Mouse (Mus musculus): Measurements from ENCODE around the gene Gss.

Gss gene

DNA sequence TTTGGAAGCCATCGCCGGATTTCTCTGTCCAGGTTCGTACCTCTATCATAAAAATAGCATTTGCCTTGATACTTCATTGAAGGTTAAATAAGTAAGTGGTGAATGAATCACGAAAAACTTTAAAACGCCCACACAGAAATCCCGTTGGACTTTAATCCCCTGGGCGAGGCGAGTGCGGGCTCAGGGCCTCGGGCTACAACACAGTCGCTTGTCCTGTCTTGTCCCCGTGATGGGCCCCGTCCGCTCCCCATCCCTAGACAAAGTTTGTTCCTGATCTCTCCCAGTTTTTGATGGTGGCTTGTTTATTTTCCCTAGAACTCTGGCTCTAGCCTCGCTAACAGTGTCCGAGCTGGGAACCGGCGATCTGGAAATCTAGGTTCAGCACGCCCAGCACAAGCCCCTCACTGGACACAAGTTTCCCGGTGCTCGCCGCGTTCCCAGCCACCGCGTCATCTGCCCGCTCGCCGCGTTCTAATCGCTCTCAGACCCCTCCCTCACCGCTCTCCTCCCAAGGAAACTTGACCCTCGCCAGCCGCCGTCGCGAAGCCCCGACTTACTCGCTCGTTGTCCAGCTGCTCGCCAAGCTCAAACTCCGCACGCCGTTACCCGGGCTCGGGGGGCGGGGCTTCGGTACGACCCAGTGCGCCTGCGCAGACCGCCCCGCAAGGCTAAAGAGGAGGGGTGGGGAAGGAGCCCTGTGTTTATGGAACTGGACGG is at the start of gene Gss:
Gss (minus strand) TSS at position 674 of the 717 bp plus-strand sequence.
- in situ Hi-C loops (cut with MboI; ENCODE audit: unreplicated experiment in 2 of 2): loop anchor here in 1 of 2 experiments (5.0 to 10.0 kb wide), 2 partner anchors 75 to 517 kb away; partner anchors contain the start of genes Acss2, Ahcy and Ggt7

DNA sequence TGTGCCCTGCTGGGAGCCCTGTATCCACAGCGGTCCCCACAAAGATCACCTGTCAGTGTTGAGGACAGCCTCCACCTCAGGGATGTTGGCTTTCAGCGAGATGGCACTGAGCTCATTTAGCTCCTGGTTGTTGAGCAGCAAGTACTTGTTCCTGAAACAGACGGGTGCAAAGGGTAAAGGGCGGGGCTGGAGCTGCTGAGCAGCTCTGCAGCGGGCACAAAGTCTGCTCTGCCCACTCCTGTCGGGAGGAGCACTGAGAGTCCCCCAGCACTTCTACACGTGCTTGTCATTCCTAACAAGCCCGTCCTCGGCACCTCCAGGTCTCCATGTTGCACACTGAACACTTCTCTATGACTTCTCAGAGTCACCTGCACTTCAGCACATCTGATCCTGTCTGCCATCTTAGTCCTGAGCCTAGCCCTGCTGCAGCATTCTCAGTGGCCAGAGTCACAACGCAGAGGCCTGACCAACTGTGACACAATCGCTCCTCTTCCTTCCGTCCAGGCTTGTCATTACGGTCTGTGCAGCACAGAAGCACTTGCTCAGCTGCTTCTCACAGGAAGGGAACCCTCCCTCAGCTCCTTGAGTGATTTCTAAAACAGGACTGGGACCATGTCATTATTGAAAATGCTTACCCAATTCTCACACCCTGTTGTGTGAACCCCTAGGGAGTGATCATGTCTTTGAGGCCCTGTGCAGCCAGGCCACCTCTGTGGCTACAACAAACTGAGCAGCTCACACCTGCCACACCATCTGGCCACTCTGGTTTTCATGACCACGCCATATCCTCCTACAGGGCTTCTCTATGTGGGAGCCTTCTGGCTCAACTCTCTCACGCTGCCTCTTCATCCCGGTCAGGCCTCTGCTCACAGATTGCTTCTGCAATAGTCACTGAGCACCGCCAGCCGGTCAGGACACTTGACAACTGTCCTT is 49.2 kb upstream of the Gss start:
- in situ Hi-C loops (cut with MboI; ENCODE audit: unreplicated experiment in 2 of 2): no loop called here

DNA sequence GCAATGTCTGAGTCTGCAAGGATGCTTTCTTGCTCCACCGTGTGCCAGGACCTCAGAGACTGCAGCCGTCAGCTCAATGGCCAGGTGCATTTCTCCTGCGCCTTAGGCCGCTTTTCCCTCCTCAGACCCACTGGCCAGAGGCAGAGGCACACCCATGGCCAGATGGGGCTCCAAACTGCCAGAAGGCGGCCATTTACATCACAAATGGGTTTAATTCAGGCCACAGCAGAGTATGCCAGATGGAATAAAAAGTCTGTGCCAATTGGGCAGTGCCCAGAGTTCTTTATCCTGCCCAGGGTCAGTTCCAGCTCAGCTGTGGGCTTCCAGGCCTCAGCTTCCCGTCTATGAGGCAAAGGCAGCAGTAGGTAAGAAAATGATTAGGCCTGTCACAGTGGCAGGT is 48.0 kb upstream of the Gss start:
- in situ Hi-C loops (cut with MboI; ENCODE audit: unreplicated experiment in 2 of 2): no loop called here

DNA sequence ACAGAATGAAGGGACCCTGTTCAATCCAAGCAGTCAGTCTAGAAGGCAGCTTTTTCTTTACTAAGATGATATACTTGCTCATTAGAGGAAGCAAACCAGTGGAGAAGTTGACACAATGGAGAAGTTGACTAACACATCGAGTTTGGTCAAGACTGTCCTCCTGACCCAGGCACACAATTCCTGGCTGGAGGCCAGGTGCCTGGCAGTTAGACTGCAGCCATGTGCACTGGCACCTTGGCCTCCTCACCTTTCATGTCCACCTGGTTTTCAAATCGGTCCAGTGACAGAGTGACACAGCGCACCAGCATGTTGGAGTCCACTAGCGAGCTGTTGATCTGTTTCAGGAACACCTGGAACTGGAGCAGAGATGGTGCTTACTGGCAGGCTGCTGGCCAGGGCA is 44.8 kb upstream of the Gss start:
- in situ Hi-C loops (cut with MboI; ENCODE audit: unreplicated experiment in 2 of 2): no loop called here

DNA sequence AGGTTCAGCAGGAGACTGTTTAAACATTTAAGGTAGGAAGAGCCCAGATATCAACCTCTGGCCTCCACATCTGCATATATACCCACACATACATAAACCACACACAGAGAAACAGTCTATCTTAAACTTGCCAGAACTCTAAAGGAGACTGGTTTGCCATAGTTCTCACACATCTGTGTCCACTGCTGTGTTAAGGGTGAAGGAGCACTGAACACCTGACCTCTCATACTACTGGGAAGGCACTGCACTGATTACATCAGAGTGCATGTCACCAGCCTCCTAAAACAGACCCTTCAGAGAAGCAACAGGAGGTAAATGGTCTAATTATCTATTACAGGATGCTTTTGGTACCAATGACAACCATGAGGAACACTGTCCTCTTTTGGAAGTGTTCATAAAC is 44.3 kb upstream of the Gss start:
- in situ Hi-C loops (cut with MboI; ENCODE audit: unreplicated experiment in 2 of 2): no loop called here

DNA sequence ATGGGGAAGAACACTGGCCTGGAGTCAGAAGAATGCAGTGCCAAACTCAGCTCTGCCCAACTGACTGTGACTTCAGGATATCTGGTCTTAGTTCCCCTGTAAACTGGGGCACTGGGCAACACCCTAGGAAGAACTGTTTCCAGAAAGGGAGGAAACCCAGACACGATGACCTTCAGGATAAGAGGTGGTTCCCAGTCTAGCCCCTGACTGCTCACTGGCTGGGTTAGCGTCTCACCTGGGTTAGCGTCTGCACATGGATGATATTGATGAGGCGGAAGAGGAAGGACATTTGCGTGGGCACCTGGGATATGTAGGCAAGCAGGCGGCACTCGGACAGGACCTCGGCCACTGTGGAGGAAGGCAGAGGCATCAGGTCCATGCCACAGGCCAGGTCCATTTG is 43.4 kb upstream of the Gss start:
- in situ Hi-C loops (cut with MboI; ENCODE audit: unreplicated experiment in 2 of 2): no loop called here

DNA sequence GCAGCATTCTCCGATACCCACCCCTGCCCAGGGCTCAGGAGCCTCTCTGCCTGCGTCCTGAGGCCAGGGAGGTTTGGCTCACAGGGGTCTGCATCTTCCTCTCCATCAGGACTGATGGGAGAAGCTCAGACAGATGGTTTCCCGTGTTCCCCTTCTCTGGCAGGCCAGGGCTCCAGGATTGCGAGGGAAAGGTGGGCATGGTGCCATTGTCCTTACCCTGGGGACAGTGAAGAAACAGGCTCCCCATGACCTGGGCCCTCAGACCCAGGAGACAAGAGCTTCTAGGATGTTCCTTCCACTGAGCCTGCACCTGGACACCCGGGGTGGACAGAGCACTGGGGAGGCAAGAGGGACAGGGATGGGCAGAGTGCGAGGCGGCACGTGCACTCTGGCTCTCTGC is 42.0 kb upstream of the Gss start:
- in situ Hi-C loops (cut with MboI; ENCODE audit: unreplicated experiment in 2 of 2): no loop called here

DNA sequence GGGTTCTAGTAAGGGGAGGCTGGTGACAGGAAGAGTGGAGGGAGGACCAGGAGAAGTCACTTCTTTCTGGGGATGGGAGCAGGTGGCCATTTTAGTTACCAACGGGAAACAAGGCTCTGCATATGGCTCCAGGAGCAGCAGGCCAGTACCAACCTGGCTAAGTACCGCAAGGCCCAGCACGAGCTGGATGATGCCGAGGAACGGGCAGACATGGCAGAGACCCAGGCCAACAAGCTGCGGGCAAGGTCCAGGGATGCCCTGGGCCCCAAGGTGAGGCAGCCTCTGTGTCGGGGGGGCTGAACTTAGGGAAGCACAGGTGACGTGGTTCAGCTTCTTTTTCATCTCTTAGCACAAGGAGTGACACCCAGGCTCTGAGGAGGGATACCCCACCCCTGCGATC is 41.1 kb upstream of the Gss start:
- in situ Hi-C loops (cut with MboI; ENCODE audit: unreplicated experiment in 2 of 2): no loop called here

DNA sequence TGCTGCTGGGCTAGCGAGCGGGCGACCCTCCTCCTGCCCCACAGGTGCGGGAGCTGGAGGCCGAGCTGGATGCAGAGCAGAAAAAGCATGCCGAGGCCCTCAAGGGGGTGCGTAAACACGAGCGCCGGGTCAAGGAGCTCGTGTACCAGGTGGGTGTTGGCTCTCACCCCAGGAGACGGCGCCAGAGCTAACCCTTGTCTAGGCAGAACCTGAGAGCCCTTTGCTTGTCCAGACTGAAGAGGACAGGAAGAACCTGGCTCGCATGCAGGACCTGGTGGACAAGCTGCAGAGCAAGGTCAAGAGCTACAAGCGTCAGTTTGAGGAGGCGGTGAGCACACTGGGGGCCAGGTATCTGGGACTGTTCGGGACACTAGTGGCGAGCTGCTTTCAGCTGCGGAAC is 40.5 kb upstream of the Gss start:
- in situ Hi-C loops (cut with MboI; ENCODE audit: unreplicated experiment in 2 of 2): no loop called here

DNA sequence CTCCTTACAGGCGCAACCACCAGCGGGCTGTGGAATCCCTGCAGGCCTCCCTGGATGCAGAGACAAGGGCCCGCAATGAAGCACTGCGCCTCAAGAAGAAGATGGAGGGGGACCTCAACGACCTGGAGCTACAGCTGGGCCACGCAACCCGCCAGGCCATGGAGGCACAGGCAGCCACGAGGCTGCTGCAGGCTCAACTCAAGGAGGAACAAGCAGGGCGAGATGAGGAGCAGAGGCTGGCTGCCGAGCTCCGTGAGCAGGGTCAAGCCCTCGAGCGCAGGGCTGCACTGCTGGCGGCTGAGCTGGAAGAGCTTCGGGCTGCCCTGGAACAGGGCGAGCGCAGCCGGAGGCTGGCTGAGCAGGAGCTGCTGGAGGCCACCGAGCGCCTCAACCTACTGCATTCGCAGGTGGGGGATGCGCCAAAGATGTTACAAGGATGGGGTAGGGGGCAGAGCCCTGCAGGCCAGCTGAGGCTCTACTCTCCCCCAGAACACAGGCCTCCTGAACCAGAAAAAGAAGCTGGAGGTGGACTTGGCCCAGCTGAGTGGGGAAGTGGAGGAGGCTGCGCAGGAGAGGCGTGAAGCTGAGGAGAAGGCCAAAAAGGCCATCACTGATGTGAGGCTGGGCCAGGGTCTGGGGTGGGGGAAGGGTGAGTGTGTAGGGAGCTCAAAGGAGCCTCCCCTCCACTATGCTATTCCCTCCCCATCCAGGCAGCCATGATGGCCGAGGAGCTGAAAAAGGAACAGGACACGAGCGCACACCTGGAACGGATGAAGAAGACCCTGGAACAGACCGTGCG is 39.7 kb upstream of the Gss start:
- in situ Hi-C loops (cut with MboI; ENCODE audit: unreplicated experiment in 2 of 2): no loop called here

DNA sequence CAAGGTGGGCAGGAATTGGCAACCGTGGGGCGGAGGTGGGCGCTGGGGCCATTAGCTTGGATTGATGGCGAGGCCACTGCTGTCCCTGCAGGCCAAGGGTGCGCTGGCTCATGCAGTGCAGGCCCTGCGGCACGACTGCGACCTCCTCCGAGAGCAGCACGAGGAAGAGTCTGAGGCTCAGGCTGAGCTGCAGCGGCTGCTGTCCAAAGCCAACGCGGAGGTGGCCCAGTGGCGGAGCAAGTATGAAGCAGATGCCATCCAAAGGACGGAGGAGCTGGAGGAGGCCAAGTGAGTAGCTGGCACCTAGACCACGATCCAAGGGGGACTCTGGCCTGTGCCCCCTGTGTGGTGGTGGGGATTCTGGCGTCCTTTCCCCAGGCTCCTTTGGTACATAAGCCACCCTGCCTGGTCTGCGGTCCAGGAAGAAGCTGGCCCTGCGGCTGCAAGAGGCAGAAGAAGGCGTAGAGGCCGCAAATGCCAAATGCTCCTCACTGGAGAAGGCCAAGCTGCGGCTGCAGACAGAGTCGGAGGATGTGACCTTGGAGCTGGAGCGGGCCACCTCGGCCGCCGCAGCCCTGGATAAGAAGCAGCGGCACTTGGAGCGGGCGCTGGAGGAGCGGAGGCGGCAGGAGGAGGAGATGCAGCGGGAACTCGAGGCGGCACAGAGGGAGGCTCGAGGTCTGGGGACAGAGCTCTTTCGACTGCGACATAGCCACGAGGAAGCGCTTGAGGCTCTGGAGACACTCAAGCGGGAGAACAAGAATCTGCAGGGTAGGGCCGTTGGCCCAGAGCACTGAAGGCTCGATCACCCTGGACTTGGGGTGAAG is 38.2 kb upstream of the Gss start:
- in situ Hi-C loops (cut with MboI; ENCODE audit: unreplicated experiment in 2 of 2): no loop called here

DNA sequence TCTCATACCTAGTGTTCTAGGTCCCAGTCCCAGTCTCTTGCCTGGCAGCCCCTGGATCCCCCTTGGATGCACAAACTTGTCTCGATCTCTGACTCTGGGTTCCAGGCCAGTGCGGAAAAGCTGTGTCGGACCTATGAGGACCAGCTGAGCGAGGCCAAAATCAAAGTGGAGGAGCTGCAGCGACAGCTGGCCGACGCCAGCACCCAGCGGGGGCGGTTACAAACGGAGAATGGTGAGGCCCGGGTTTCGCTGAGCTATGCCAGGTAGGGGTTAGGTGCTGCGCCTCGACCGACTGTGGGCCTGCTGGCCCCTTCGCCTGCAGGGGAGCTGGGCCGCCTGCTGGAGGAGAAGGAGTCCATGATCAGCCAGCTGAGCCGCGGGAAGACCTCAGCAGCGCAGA is 37.5 kb upstream of the Gss start:
- in situ Hi-C loops (cut with MboI; ENCODE audit: unreplicated experiment in 2 of 2): no loop called here

DNA sequence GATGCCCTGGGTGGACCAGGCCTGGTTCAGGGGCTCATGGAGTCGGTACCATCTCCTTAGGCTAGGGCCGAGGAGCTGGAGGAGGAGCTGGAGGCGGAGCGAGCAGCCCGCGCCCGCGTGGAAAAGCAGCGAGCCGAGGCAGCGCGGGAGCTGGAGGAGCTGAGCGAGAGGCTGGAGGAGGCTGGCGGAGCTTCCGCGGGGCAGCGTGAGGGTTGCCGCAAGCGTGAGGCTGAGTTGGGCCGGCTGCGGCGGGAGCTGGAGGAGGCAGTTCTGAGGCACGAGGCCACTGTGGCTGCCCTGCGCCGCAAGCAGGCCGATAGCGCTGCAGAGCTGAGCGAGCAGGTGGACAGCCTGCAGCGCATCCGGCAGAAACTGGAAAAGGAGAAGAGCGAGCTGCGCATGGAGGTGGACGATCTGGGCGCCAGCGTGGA is 36.6 kb upstream of the Gss start:
- in situ Hi-C loops (cut with MboI; ENCODE audit: unreplicated experiment in 2 of 2): no loop called here

DNA sequence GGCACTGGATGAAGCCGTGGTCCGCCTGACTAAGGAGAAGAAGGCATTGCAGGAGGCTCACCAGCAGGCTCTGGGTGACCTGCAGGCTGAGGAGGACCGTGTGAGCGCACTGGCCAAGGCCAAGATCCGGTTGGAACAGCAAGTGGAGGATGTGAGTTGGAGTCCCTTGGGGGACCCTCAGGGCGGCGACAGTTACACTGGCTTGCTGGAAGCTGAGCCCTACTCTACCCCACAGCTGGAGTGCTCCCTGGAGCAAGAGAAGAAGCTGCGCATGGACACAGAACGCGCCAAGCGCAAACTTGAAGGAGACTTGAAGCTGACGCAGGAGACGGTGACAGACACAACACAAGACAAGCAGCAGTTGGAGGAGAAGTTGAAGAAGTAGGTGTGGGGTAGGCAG is 35.9 kb upstream of the Gss start:
- in situ Hi-C loops (cut with MboI; ENCODE audit: unreplicated experiment in 2 of 2): no loop called here

DNA sequence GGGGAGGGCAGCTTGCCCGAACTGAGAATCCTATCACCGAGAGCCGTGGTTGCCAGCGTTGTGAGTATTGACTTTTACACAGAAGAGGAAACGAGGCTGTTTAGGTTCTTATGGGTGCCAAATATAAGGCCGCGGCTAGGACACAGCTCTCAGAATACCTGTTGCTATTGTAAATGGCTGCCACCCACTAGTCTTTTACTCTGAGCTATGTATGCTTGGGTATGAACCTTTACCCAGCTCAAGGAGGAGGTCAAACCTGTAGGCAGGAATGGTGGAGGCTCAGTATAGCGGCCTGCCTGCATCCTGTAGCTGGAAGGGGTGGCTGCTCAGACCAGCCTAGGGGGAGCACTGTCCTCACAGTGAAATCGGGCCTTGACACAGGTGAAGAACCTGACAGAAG is 35.5 kb upstream of the Gss start:
- in situ Hi-C loops (cut with MboI; ENCODE audit: unreplicated experiment in 2 of 2): no loop called here

DNA sequence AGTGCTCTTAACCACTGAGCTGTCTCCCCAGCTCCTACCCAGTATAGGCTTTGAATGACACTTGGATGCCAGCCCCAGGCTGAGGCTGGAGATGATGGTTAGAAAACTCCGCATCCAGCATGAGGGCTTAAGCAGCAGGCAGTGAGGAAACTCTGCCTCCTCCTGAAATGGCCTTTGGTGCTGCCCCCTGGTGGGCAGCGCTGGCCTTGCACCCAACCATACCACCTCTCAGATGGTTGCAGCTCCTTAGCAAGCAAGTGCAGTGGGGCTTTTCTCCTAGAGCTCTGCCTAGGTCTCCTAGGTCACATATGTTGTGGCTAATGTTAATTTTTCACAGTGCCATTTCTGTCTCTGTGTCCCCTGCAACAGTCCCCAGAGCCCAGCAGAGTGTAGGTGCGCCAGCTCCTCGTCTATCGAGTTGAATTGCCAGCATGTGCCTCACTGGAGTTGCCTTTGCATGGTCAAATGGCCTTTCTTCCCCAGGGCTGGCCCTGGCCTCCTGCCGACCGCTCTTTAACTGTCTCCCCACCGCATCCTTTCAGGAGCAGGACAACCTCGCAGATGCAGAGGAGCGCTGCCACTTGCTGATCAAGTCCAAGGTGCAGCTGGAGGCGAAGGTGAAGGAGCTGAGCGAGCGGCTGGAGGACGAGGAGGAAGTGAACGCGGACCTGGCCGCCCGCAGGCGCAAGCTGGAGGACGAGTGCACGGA is 34.6 kb upstream of the Gss start:
- in situ Hi-C loops (cut with MboI; ENCODE audit: unreplicated experiment in 2 of 2): no loop called here

DNA sequence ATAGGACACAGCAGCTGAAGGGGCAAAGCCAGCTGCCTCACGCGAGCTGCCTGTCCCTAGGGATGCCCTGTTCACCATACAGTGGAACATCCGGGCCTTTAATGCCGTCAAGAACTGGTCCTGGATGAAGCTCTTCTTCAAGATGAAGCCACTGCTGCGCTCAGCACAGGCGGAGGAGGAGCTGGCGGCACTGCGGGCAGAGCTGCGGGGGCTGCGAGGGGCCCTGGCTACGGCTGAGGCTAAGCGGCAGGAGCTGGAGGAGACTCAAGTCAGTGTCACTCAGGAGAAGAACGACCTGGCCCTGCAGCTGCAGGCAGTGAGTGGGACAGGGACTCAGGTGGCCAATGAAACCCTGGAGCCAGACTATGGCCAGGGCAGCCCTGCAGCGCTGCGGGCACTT is 33.7 kb upstream of the Gss start:
- in situ Hi-C loops (cut with MboI; ENCODE audit: unreplicated experiment in 2 of 2): no loop called here

DNA sequence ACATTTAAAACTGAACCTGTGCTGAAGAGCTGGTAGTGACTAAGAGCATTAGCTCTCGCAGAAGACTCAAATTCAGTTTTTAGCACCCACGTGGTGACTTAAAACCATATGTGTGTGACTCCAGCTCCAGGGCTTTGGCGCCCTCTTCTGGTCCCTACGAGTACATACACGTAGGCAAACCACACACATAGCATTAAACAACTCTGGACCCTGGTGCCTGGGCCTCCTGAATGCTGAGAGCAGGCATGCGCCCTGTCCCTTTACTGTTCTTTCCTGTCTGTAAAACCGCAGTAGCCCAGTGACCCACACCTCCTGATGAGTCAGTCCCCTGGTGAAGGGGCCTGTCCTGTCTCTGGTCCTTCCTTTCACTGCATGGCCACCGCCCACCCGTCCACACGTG is 32.1 kb upstream of the Gss start:
- in situ Hi-C loops (cut with MboI; ENCODE audit: unreplicated experiment in 2 of 2): no loop called here

DNA sequence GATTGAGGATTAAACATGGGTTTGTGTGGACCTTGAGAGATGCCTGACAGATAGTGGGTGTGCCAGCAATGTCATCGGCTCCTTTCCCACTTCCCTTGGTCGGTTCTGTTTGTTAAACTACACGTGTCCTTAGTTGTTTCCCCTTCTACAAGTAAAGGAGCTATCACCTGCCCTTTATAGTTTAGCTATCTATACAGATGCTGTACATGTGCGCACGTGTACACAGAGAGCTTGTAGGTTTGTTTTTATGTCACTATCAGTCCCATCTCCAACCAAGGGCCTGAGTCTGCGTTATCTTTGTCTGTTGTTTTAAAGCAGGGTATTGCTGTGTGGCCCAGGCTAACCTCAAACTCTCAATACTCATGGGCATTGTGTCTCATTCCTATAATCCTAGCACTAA is 31.4 kb upstream of the Gss start:
- in situ Hi-C loops (cut with MboI; ENCODE audit: unreplicated experiment in 2 of 2): no loop called here

DNA sequence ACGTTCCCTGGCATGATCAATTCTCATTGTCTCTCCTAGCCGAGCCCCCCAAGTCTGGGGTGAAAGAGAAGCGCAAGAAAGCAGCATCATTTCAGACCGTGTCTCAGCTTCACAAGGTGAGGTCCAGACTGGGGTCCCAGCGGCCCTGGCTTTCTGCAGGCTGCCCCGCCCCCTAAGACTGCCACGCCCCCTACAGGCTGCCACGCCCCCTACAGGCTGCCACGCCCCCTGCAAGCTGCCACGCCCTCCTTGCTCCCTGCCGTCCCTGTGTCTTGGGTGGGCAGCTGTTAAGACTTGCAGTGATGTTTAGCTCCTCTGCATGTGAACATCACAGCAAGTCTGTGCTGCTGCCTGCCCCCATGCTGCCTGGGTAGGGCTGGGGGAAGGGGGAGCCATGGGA is 30.0 kb upstream of the Gss start:
- in situ Hi-C loops (cut with MboI; ENCODE audit: unreplicated experiment in 2 of 2): no loop called here
